Mouse (Mus musculus) MEL (cell line): Measurements from ENCODE around the gene Irf3. TPM values are rescaled to one million over a fixed set of nuclear protein-coding genes. Genes with fewer than 3 reads are reported as not detected.

ENCODE experiments used
- DNase-seq: peaks from one replicate; pipeline ENCODE4 v3.0.0; 2011; ENCODE audit warnings: low read depth, low spot score
- H3K27ac ChIP-seq: 2 replicates; pipeline ENCODE4 v1.5.1; 2012; ENCODE audit warnings: low read depth, mild to moderate bottlenecking, control low read depth, low read length, moderate library complexity; ENCODE audit not compliant: control insufficient read depth
- H3K27me3 ChIP-seq, 2 experiments: fragments of 150-350 bp in 1 of 2; sonication (generic) in 1 of 2; 2 replicates each; pipeline ENCODE4 v1.6.1; 2012; ENCODE audit warnings: low read length in 2 of 2, mild to moderate bottlenecking in 2 of 2, improper control_type of control experiment in 1 of 2, moderate library complexity in 1 of 2; ENCODE audit not compliant: insufficient read depth in 2 of 2, control insufficient read depth in 1 of 2
- H3K36me3 ChIP-seq, 2 experiments: 2 replicates each; pipeline ENCODE4 v1.6.1; 2012 to 2014; ENCODE audit warnings: low read length in 2 of 2, improper control_type of control experiment in 1 of 2, inconsistent platforms in 1 of 2, mild to moderate bottlenecking in 1 of 2; ENCODE audit not compliant: insufficient read depth in 2 of 2, control insufficient read depth in 1 of 2
- H3K4me1 ChIP-seq, 2 experiments: fragments of 150-350 bp in 1 of 2; sonication (generic) in 1 of 2; 2 replicates each; pipeline ENCODE4 v1.6.1; 2012; ENCODE audit warnings: low read length in 2 of 2, improper control_type of control experiment in 1 of 2, mild to moderate bottlenecking in 1 of 2; ENCODE audit not compliant: insufficient read depth in 2 of 2, control insufficient read depth in 1 of 2
- H3K4me3 ChIP-seq, 2 experiments: fragments of 150-350 bp in 1 of 2; sonication (generic) in 1 of 2; 2 replicates each; pipeline ENCODE4 v1.5.1; 2012; ENCODE audit warnings: low read depth in 2 of 2, low read length in 2 of 2, mild to moderate bottlenecking in 2 of 2, moderate library complexity in 2 of 2, control low read depth in 1 of 2, improper control_type of control experiment in 1 of 2; ENCODE audit not compliant: control insufficient read depth in 1 of 2, insufficient read depth in 1 of 2
- H3K79me2 ChIP-seq: 2 replicates; pipeline ENCODE4 v1.6.1; 2012; ENCODE audit warnings: mild to moderate bottlenecking, low read length, moderate library complexity; ENCODE audit not compliant: control insufficient read depth, poor library complexity, insufficient read depth
- H3K9ac ChIP-seq: 2 replicates; pipeline ENCODE4 v1.6.1; 2012; ENCODE audit warnings: low read depth, mild to moderate bottlenecking, control low read depth, low read length, moderate library complexity; ENCODE audit not compliant: control insufficient read depth, poor library complexity, severe bottlenecking
- H3K9me3 ChIP-seq: fragments of 150-350 bp; sonication (generic); replicated peaks from 2 replicates; pipeline ENCODE4 v1.6.1; 2012; ENCODE audit warnings: mild to moderate bottlenecking, low read length, improper control_type of control experiment, moderate library complexity; ENCODE audit not compliant: insufficient read depth
- BHLHE40 ChIP-seq: IDR thresholded peaks from 2 replicates; pipeline ENCODE4 v1.6.1; 2012; ENCODE audit warnings: low read depth, mild to moderate bottlenecking, inconsistent platforms, low read length, improper control_type of control experiment, borderline replicate concordance
- CTCF ChIP-seq, 3 experiments: IDR thresholded peaks in 2 of 3; conservative IDR thresholded peaks in 1 of 3; 2 replicates each; pipeline ENCODE4 v1.5.1; 2011 to 2012; ENCODE audit warnings: low read length in 3 of 3, low read depth in 2 of 3, mild to moderate bottlenecking in 2 of 3, improper control_type of control experiment in 1 of 3, inconsistent platforms in 1 of 3, mixed read lengths in 1 of 3, moderate library complexity in 1 of 3; ENCODE audit not compliant: control insufficient read depth in 1 of 3, insufficient read depth in 1 of 3, poor library complexity in 1 of 3, severe bottlenecking in 1 of 3
- ELF1 ChIP-seq: IDR thresholded peaks from 2 replicates; pipeline ENCODE4 v1.6.1; 2014; ENCODE audit warnings: low read depth, mild to moderate bottlenecking, inconsistent platforms, low read length, improper control_type of control experiment, moderate library complexity
- ETS1 ChIP-seq: IDR thresholded peaks from 2 replicates; pipeline ENCODE4 v1.6.1; 2012; ENCODE audit warnings: low read depth, mild to moderate bottlenecking, inconsistent platforms, low read length, improper control_type of control experiment, moderate library complexity
- GATA1 ChIP-seq: IDR thresholded peaks from 2 replicates; pipeline ENCODE4 v1.6.1; 2011; ENCODE audit warnings: low read depth, low read length, improper control_type of control experiment
- HCFC1 ChIP-seq: IDR thresholded peaks from 2 replicates; pipeline ENCODE4 v1.6.1; 2012; ENCODE audit warnings: low read depth, mild to moderate bottlenecking, inconsistent platforms, low read length, improper control_type of control experiment, moderate library complexity
- JUND ChIP-seq: IDR thresholded peaks from 2 replicates; pipeline ENCODE4 v1.6.1; 2011; ENCODE audit warnings: low read depth, mild to moderate bottlenecking, improper control_type of control experiment, low read length
- MAFK ChIP-seq: IDR thresholded peaks from 2 replicates; pipeline ENCODE4 v1.6.1; 2011; ENCODE audit warnings: low read depth, mild to moderate bottlenecking, low read length, improper control_type of control experiment, borderline replicate concordance
- MAX ChIP-seq: IDR thresholded peaks from 2 replicates; pipeline ENCODE4 v1.6.1; 2011; ENCODE audit warnings: low read length, improper control_type of control experiment
- MAZ ChIP-seq: IDR thresholded peaks from 2 replicates; pipeline ENCODE4 v1.6.1; 2012; ENCODE audit warnings: low read depth, mild to moderate bottlenecking, inconsistent platforms, low read length, improper control_type of control experiment
- MEF2A ChIP-seq: IDR thresholded peaks from 2 replicates; pipeline ENCODE4 v1.6.1; 2014; ENCODE audit warnings: low read depth, mild to moderate bottlenecking, inconsistent platforms, low read length, improper control_type of control experiment; ENCODE audit not compliant: poor library complexity, insufficient replicate concordance, severe bottlenecking; ENCODE audit errors: extremely low read depth
- MXI1 ChIP-seq: IDR thresholded peaks from 2 replicates; pipeline ENCODE4 v1.6.1; 2011; ENCODE audit warnings: mild to moderate bottlenecking, low read depth, low read length, improper control_type of control experiment
- MYB ChIP-seq: IDR thresholded peaks from 2 replicates; pipeline ENCODE4 v1.6.1; 2011; ENCODE audit warnings: mild to moderate bottlenecking, low read depth, low read length, improper control_type of control experiment
- MYC ChIP-seq: IDR thresholded peaks from 2 replicates; pipeline ENCODE4 v1.6.1; 2011; ENCODE audit warnings: low read depth, mild to moderate bottlenecking, low read length, improper control_type of control experiment, moderate library complexity
- NELFE ChIP-seq: IDR thresholded peaks from 2 replicates; pipeline ENCODE4 v1.6.1; 2011; ENCODE audit warnings: low read depth, low read length, improper control_type of control experiment
- NRF1 ChIP-seq: IDR thresholded peaks from 2 replicates; pipeline ENCODE4 v1.6.1; 2014; ENCODE audit warnings: low read depth, mild to moderate bottlenecking, inconsistent platforms, low read length, improper control_type of control experiment, moderate library complexity; ENCODE audit not compliant: poor library complexity, insufficient read depth, severe bottlenecking
- POLR2A ChIP-seq, 2 experiments: IDR thresholded peaks; 2 replicates each; pipeline ENCODE4 v1.6.1; 2011 to 2012; ENCODE audit warnings: low read length in 2 of 2, mild to moderate bottlenecking in 2 of 2, control low read depth in 1 of 2, improper control_type of control experiment in 1 of 2, low read depth in 1 of 2, moderate library complexity in 1 of 2; ENCODE audit not compliant: control insufficient read depth in 1 of 2, insufficient read depth in 1 of 2, poor library complexity in 1 of 2
- POLR2AphosphoS5 ChIP-seq: IDR thresholded peaks from 2 replicates; pipeline ENCODE4 v1.6.1; 2012; ENCODE audit warnings: low read depth, borderline replicate concordance, mild to moderate bottlenecking, inconsistent platforms, low read length, moderate library complexity, mixed read lengths
- RAD21 ChIP-seq: IDR thresholded peaks from 2 replicates; pipeline ENCODE4 v1.6.1; 2011; ENCODE audit warnings: mild to moderate bottlenecking, low read depth, low read length, improper control_type of control experiment
- SIN3A ChIP-seq: IDR thresholded peaks from 2 replicates; pipeline ENCODE4 v1.6.1; 2012; ENCODE audit warnings: low read length, improper control_type of control experiment, inconsistent platforms
- SMC3 ChIP-seq: IDR thresholded peaks from 2 replicates; pipeline ENCODE4 v1.6.1; 2011; ENCODE audit warnings: low read depth, low read length, improper control_type of control experiment
- TAL1 ChIP-seq: IDR thresholded peaks from 2 replicates; pipeline ENCODE4 v1.6.1; 2012; ENCODE audit warnings: mild to moderate bottlenecking, inconsistent platforms, low read length, moderate library complexity, mixed read lengths
- TBP ChIP-seq: IDR thresholded peaks from 2 replicates; pipeline ENCODE4 v1.8.0; 2011; ENCODE audit warnings: low read depth, low read length, improper control_type of control experiment
- TCF12 ChIP-seq: IDR thresholded peaks from 2 replicates; pipeline ENCODE4 v1.6.1; 2014; ENCODE audit warnings: low read depth, mild to moderate bottlenecking, inconsistent platforms, low read length, improper control_type of control experiment, moderate library complexity
- USF1 ChIP-seq: IDR thresholded peaks from 2 replicates; pipeline ENCODE4 v1.6.1; 2014; ENCODE audit warnings: low read depth, mild to moderate bottlenecking, inconsistent platforms, low read length, improper control_type of control experiment, moderate library complexity
- USF2 ChIP-seq, 2 experiments: IDR thresholded peaks; 2 replicates each; pipeline ENCODE4 v1.6.1; 2011 to 2012; ENCODE audit warnings: improper control_type of control experiment in 2 of 2, low read length in 2 of 2, borderline replicate concordance in 1 of 2, inconsistent platforms in 1 of 2, low read depth in 1 of 2, mild to moderate bottlenecking in 1 of 2; ENCODE audit not compliant: insufficient read depth in 1 of 2
- ZC3H11A ChIP-seq: IDR thresholded peaks from 2 replicates; pipeline ENCODE4 v1.6.1; 2012; ENCODE audit warnings: low read depth, mild to moderate bottlenecking, inconsistent platforms, low read length, improper control_type of control experiment
- ZKSCAN1 ChIP-seq: IDR thresholded peaks from 2 replicates; pipeline ENCODE4 v1.6.1; 2012; ENCODE audit warnings: low read depth, mild to moderate bottlenecking, inconsistent platforms, low read length, improper control_type of control experiment, moderate library complexity
- ZMIZ1 ChIP-seq: IDR thresholded peaks from 2 replicates; pipeline ENCODE4 v1.6.1; 2012; ENCODE audit warnings: low read depth, mild to moderate bottlenecking, inconsistent platforms, low read length, improper control_type of control experiment, moderate library complexity
- ZNF384 ChIP-seq: IDR thresholded peaks from 2 replicates; pipeline ENCODE4 v1.6.1; 2012; ENCODE audit warnings: low read depth, mild to moderate bottlenecking, inconsistent platforms, low read length, improper control_type of control experiment
- polyA plus RNA-seq, 2 experiments: library from polyadenylated mRNA; stranded (reverse) in 1 of 2; unstranded in 1 of 2; fragments of >175 nt in 1 of 2; fragments of >200 nt in 1 of 2; gene quantifications; 2 replicates each; pipeline versions ENCODE4 v1.2.1 to v1.2.4; 2012; ENCODE audit warnings: low replicate concordance in 2 of 2, low read depth in 1 of 2; ENCODE audit not compliant: insufficient read length in 2 of 2, insufficient read depth in 1 of 2, missing spikeins in 1 of 2
- total RNA-seq: library from RNA; depleted of rRNA; stranded (reverse); fragments of 300-350 nt; gene quantifications from 2 replicates; pipeline ENCODE4 v1.2.3, GENCODE M21; 2012

The Irf3 gene
- total and polyA plus RNA-seq, 3 experiments = 82.1 to 83.4 TPM; not detected in 1

- H3K4me3 ChIP-seq = no peak overlapping the region
- TF ChIP-seq USF1 = no peak
- no peak for TF ChIP-seq HCFC1
- no peak for TF ChIP-seq JUND
- TF ChIP-seq USF2 (IDR thresholded peaks at IDR 0.05; ENCODE audit: borderline replicate concordance in 1 of 2, insufficient read depth in 1 of 2, low read depth in 1 of 2, low read length in 2 of 2) = no peak
- no peak for TF ChIP-seq ETS1
- TF ChIP-seq MAZ = no peak
- no peak for TF ChIP-seq NRF1
- no peak for TF ChIP-seq TAL1
- TF ChIP-seq MXI1 = no peak
- TF ChIP-seq ZMIZ1 = no peak
- no peak for TF ChIP-seq SIN3A
- TF ChIP-seq MAX = no peak
- no peak for TF ChIP-seq ZC3H11A
- TF ChIP-seq CTCF (IDR thresholded peaks at IDR 0.05 in 2 of 3, conservative IDR thresholded peaks at IDR 0.05 in 1 of 3; ENCODE audit: control insufficient read depth in 1 of 3, insufficient read depth in 1 of 3, low read depth in 2 of 3, low read length in 3 of 3, poor library complexity in 1 of 3, severe bottlenecking in 1 of 3) = no peak
- TF ChIP-seq ELF1 = no peak
- TF ChIP-seq ZNF384 = no peak
- no peak for TF ChIP-seq MYC
- TF ChIP-seq ZKSCAN1 = no peak
- TF ChIP-seq BHLHE40 = no peak
- TF ChIP-seq MAFK = no peak
- TF ChIP-seq, all 39 proteins: peak for 0
- H3K4me1 ChIP-seq = peaks cover 0 to 3% of the 10 kb centered on the region in 2 experiments; a peak in 1 of 4 replicates
- H3K27me3 ChIP-seq = no peaks in the 10 kb centered on the region
- DNase-seq = no peak
- no peaks in the 10 kb centered on the region for H3K9me3 ChIP-seq
- H3K36me3 ChIP-seq = no peaks in the 10 kb centered on the region
- no peak overlapping the region for H3K9ac ChIP-seq
- H3K27ac ChIP-seq = no peak overlapping the region
- H3K79me2 ChIP-seq = no peaks in the 10 kb centered on the region
These were observed 30.8 kb upstream of the Irf3 start for GRCm38 (mm10) chr7:44966638-44967037.

GRCm38 (mm10) chr7:44970231-44970691 lies 27.2 kb upstream of the Irf3 start:
- H3K9ac ChIP-seq = peak overlapping the region; percentile 48
- no peaks in the 10 kb centered on the region for H3K27me3 ChIP-seq
- no peaks in the 10 kb centered on the region for H3K9me3 ChIP-seq
- peak overlapping the region; percentile 27 for H3K27ac ChIP-seq
- DNase-seq = peak; percentile 98
- peak overlapping the region; percentile 56 to 80 for H3K4me3 ChIP-seq
- no peaks in the 10 kb centered on the region; a peak in 1 of 4 replicates for H3K36me3 ChIP-seq
- H3K4me1 ChIP-seq = peaks cover 0 to 5% of the 10 kb centered on the region in 2 experiments; a peak in 1 of 4 replicates
- H3K79me2 ChIP-seq = no peaks in the 10 kb centered on the region
- TF ChIP-seq POLR2A (IDR thresholded peaks at IDR 0.05; ENCODE audit: control insufficient read depth in 1 of 2, insufficient read depth in 1 of 2, low read depth in 1 of 2, low read length in 2 of 2, poor library complexity in 1 of 2) = peak; percentile 53 to 73; a peak in 2 of 4 replicates
- no peak for TF ChIP-seq RAD21
- TF ChIP-seq POLR2AphosphoS5 = no peak
- TF ChIP-seq MYC = no peak
- TF ChIP-seq CTCF (IDR thresholded peaks at IDR 0.05 in 2 of 3, conservative IDR thresholded peaks at IDR 0.05 in 1 of 3; ENCODE audit: control insufficient read depth in 1 of 3, insufficient read depth in 1 of 3, low read depth in 2 of 3, low read length in 3 of 3, poor library complexity in 1 of 3, severe bottlenecking in 1 of 3) = no peak
- TF ChIP-seq MYB = no peak
- TF ChIP-seq TBP = peak; percentile 37; the same call in 1 of the 2 replicates
- no peak for TF ChIP-seq MAFK
- no peak for TF ChIP-seq ZMIZ1
- TF ChIP-seq TCF12 = no peak
- no peak for TF ChIP-seq GATA1
- TF ChIP-seq TAL1 = no peak
- TF ChIP-seq SIN3A = peak; percentile 72
- no peak for TF ChIP-seq MEF2A
- peak; percentile 61 for TF ChIP-seq NELFE
- TF ChIP-seq ZC3H11A = no peak
- TF ChIP-seq MAZ = 0 out of 2 replicates have a peak, but pooled peaks have one; percentile 8
- no peak for TF ChIP-seq SMC3
- TF ChIP-seq HCFC1 = peak; percentile 54; the same call in 1 of the 2 replicates
- TF ChIP-seq USF2 (IDR thresholded peaks at IDR 0.05; ENCODE audit: borderline replicate concordance in 1 of 2, insufficient read depth in 1 of 2, low read depth in 1 of 2, low read length in 2 of 2) = no peak
